Mouse (Mus musculus): ENCODE results near the gene Cfap77. TPM values are rescaled to one million over a fixed set of nuclear protein-coding genes. Genes with fewer than 3 reads are reported as not detected.

Gene Cfap77
- total RNA-seq, 2 experiments from 2014 or later: 0.27 TPM; not detected in 1

DNA sequence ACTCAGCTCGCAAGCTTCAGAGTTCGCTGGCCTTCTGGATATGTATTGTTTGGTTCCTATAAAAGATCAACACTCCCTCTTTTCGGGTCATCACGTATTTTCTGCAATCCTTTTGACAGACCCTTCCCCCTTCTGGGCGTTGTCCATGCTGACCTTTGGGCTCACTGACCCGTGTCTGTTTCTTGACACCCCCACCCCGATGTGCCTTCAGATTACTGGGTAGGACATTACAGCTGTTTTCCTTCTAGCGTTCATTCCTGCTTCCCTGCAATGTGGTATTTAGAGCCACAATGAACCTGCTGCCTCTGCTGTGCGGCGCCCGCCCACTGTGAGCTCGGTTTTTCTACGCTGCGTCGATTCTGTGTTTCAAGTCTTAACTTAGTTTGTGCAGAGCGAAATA is 8.7 kb downstream of the Cfap77 start:
- no peak for DNase-seq

DNA sequence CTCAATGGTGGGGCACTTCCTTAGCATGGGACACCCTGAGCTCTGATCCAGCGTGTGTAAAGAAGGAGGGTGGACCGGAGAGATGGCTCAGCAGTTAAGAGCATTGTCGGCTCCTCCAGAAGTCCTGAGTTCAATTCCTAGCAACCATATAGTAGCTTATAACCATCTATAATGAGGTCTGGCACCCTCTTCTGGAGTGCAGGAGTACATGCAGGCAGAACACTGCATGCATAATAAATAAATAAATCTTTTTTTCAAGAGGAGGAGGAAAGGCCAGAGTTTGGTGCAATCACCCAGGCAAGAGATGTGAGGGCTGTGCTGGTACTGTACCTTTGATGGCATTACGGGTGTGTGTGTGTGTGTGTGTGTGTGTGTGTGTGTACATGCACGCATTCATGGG is 12.7 kb downstream of the Cfap77 start:
- DNase-seq: no peak

DNA sequence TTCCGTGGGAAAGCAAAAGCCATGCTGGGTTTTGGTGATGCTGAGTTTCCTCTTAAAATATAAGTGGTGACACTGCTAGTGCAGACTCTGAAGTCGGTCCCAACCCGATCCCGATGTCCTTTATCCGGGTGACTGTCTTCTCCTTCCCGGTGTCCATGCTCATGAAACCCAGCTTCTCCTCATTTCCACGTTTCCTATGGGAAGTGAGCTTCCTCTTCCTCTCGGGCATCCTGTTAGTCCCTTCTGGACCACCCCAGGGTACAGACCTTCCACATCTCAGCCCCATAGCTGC is 13.4 kb downstream of the Cfap77 start:
- no peak for DNase-seq

- DNase-seq: no peak
Measured at GRCm38 (mm10) chr2:29040594-29041476, 14.0 kb downstream of the Cfap77 start.

- DNase-seq: no peak
Measured at GRCm38 (mm10) chr2:29039741-29040140, 15.1 kb downstream of the Cfap77 start.

DNA sequence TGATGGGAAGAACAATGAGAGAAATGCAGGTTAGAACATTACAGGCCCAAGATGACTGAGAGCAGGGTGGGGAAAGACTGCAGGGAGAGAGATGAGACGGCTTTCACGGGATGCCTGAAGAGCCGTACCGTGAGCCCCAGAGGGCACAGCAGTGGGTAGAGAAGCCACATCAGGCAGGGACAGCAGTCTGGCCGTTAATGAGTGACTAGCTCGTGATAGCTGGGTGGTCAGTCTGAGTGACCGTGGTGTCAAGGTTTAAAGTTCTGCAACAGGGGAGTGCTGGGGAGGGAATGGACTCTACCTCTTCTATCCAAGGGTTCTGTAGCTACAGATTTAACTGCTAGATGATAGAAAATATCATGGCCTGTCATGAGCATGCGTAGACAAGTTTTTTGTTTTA is 19.2 kb downstream of the Cfap77 start:
- no peak for DNase-seq

DNA sequence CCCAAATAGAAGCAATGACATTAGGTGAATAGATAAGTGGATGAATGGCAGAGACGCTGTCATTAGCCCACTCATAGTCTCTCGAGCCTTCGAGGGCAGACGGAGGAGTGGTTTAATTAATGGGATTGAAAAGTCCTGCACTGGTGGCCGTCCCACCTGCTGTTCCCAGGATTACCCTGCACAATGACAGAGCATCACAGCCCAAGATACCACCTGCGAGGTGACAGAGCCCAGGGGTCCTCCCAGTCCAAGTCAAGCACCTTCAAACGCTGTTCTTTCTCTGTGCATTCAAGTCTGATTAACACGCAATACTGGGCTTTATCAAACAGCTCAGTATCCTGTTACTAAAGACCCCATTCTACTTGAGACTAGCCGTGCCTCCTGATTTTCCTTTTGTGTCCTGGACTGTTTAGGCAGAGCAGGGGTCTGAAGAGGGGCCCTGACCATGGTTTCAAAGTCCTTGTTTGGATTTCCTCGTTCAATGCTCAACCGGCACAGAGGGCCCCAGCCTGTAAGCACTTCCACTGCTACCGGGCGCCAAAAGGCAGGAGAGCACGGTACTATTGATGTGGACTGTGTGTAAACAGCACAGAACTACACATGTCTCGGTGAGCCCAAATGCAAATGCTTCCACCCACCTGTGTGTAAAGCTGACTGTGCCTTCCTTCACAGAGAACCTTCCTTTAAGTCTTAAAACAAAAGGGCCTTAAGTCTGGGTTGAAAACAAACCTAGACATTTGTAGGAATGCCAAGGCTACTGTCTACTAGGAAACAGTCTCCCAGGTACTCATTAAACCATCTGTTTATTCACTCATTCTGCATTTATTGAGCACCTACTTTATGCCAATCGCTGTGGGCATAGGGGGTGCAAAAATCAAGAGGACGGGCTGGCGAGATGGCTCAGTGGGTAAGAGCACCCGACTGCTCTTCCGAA is 20.1 kb downstream of the Cfap77 start:
- no peak for DNase-seq

- DNase-seq: no peak
Measured at GRCm38 (mm10) chr2:29031951-29032350, 22.9 kb downstream of the Cfap77 start.

- peak; percentile 41 for DNase-seq
Measured at GRCm38 (mm10) chr2:29030048-29030734, 24.7 kb downstream of the Cfap77 start.

DNA sequence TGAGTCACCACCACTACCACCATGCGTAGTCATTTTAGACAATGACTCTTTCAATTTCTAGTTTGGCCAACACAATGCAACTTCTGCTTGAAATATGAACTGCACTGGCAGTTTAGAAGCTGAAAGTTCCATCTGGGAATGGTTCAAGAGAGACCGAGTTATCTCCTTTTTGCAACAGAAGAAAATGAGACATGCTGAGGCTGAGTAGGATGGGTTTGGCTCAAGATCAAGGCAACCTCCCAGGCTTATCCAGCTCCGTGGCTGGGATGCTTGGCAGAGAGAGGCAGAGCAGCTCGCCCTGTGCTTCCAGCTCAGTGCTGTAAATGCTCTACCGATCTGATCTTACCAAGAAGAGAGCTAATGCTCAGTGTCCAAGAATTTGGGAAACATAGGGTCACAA is 29.6 kb downstream of the Cfap77 start:
- peak; percentile 20 for DNase-seq

- no peak for DNase-seq
Measured at GRCm38 (mm10) chr2:29023001-29023400, 31.9 kb downstream of the Cfap77 start.

- DNase-seq: no peak
Measured at GRCm38 (mm10) chr2:29021025-29021424, 33.8 kb downstream of the Cfap77 start.

GRCm38 (mm10) chr2:29018680-29019079 is 36.2 kb downstream of the Cfap77 start:
- no peak for DNase-seq

- DNase-seq: no peak
Measured at GRCm38 (mm10) chr2:29016599-29017587, 38.0 kb downstream of the Cfap77 start.

DNA sequence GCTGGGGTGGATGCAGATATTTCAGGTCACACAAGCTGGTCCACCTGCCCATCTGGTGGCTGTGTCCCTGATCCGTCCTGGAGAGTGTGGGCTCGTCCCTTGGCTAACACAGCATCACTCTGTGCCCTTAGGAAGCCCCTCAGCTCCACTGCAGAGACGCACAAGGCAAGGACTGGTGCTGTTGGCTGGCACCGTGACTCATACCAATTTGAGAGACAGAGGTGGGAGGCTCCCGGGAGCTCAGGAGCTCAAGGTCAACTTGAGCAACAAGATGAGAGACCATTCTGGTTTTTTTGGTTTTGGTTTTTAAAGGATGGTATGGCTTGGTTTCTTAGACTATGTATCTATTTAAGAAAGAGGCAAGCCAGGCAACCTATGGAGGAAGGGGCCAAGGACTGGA is 42.3 kb downstream of the Cfap77 start:
- no peak for DNase-seq

DNA sequence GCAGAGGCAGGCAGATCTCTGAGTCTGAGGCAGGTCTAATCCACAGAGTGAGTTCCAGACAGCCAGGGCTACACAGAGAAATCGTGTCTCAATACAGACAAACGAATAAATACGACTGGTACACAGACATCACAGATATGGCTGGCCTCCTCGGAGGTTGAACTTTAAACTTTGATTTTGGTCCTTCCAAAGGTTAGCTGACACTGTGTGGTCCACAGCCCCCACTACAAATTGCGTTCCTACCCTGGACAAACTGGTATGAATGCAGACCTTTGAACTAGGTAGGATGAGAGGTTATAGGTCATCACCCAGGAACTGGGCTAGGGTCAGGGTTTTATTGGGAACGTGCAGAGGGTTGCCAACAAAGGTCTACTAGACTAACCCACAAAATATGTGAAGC is 47.2 kb downstream of the Cfap77 start:
- DNase-seq: no peak

GRCm38 (mm10) chr2:29006455-29007034 is 48.3 kb downstream of the Cfap77 start:
- no peak for DNase-seq

DNA sequence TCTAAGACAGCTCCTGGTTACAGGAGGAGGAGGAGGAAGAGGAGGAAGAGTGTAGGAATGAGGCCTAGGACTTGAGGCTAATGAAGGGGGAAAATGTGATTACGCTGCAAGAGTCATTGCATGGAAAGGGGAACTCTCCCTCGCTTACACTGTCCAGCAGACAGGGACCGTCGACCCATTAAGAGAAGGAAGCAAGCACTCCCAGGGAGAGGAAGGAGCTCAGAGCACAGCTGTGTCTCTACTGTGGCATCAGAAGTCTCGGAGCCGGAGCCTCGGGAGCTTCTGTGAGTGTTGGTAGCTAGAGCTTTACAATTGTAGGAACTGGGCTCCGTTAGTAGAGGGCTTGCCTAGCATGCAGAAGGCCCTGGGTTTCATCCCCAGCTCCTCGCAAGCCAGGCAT is 50.8 kb downstream of the Cfap77 start:
- no peak for DNase-seq

DNA sequence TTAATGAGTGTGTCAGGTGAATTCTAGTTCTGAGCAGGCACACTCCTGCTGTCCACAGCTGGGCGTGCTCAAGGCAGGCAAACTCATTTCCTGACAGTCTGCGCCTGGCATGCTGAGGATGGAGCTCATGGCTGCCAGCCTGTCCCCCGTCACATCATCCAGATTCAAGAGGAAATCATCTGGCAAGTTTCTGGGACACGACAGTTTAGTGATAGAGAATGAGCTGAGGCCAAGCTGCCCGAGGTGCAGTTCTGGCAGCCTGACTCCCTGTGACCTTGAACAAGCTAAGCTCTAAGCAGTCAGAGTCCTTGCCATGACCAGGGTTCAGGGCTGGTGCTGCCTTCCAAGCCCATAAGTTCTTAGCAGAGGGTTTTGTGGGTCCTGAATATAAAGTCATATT is 56.6 kb downstream of the Cfap77 start:
- peak; percentile 29 for DNase-seq

GRCm38 (mm10) chr2:28997161-28997834 is 57.6 kb downstream of the Cfap77 start:
- no peak for DNase-seq

GRCm38 (mm10) chr2:28995436-28995835 is 59.4 kb downstream of the Cfap77 start:
- no peak for DNase-seq

Data from heart, postnatal 4 days (tissue).